Mouse (Mus musculus) cortical plate, adult 2 months (tissue): ENCODE data around the gene Idnk. TPM values are rescaled to one million over a fixed set of nuclear protein-coding genes. Genes with fewer than 3 reads are reported as not detected.
A peak's percentile ranks its signal among the peaks of the same experiment; 100 is the strongest.

Source experiments
- H3K27ac ChIP-seq: fragments of 200-500 bp; 2 replicates; pipeline ENCODE4 v1.5.1; 2012; ENCODE audit warnings: low read length, control low read depth, inconsistent platforms; ENCODE audit not compliant: insufficient read depth
- H3K4me1 ChIP-seq: fragments of 200-500 bp; 2 replicates; pipeline ENCODE4 v1.6.1; 2011; ENCODE audit warnings: low read length; ENCODE audit not compliant: control insufficient read depth, insufficient read depth
- H3K4me3 ChIP-seq: fragments of 200-500 bp; 2 replicates; pipeline ENCODE4 v1.5.1; 2011; ENCODE audit warnings: mild to moderate bottlenecking, low read length, control low read depth; ENCODE audit not compliant: insufficient read depth
- CTCF ChIP-seq: fragments of 200-500 bp; IDR thresholded peaks from 2 replicates; pipeline ENCODE4 v1.5.1; 2011; ENCODE audit warnings: mild to moderate bottlenecking, control low read depth, low read length; ENCODE audit not compliant: insufficient read depth; ENCODE audit errors: extremely low read depth
- POLR2A ChIP-seq: fragments of 200-500 bp; IDR thresholded peaks from 2 replicates; pipeline ENCODE4 v1.6.1; 2011; ENCODE audit warnings: mild to moderate bottlenecking, low read length, control low read depth; ENCODE audit not compliant: insufficient read depth; ENCODE audit errors: extremely low read depth
- polyA plus RNA-seq: library from polyadenylated mRNA; depleted of rRNA; stranded (reverse); fragments of >200 nt; gene quantifications from 2 replicates; pipeline ENCODE4 v1.2.3, GENCODE M21; 2012

The Idnk gene
- polyA plus RNA-seq, 1 experiment = 24.1 TPM

- Histone ChIP-seq H3K4me1 (0 out of 2 replicates have a peak, but pooled peaks cover 2% of the 10 kb centered on the region), H3K4me3 (no peak overlapping the region), H3K27ac (no peak overlapping the region)
- TF ChIP-seq POLR2A (no peak), CTCF (no peak)
Measured at GRCm38 (mm10) chr13:58124278-58124677, 33.2 kb upstream of the Idnk start.

GRCm38 (mm10) chr13:58124989-58125388 is 32.5 kb upstream of the Idnk start:
- Histone ChIP-seq H3K4me3 (no peak overlapping the region), H3K27ac (no peak overlapping the region), H3K4me1 (0 out of 2 replicates have a peak, but pooled peaks cover 2% of the 10 kb centered on the region)
- no peak for TF ChIP-seq POLR2A
- no peak for TF ChIP-seq CTCF

- Histone ChIP-seq H3K4me3 (peak overlapping the region; percentile 24; the same call in 1 of the 2 replicates), H3K4me1 (0 out of 2 replicates have a peak, but pooled peaks cover 2% of the 10 kb centered on the region), H3K27ac (no peak overlapping the region)
- TF ChIP-seq CTCF = peak; percentile 56
- TF ChIP-seq POLR2A = no peak
Measured at GRCm38 (mm10) chr13:58126126-58126525, 31.3 kb upstream of the Idnk start.

GRCm38 (mm10) chr13:58126862-58127765 is 30.3 kb upstream of the Idnk start:
- Histone ChIP-seq H3K4me3 (peak overlapping the region; percentile 84), H3K27ac (no peak overlapping the region), H3K4me1 (0 out of 2 replicates have a peak, but pooled peaks cover 2% of the 10 kb centered on the region)
- TF ChIP-seq POLR2A = no peak
- no peak for TF ChIP-seq CTCF

GRCm38 (mm10) chr13:58127766-58128361 is 29.6 kb upstream of the Idnk start:
- TF ChIP-seq POLR2A (no peak), CTCF (no peak)
- 0 out of 2 replicates have a peak, but pooled peaks cover 2% of the 10 kb centered on the region for H3K4me1 ChIP-seq
- peak overlapping the region; percentile 84 for H3K4me3 ChIP-seq

GRCm38 (mm10) chr13:58128396-58128767 is 29.1 kb upstream of the Idnk start, which contains the start of gene Hnrnpa0:
Hnrnpa0 (minus strand) TSS chr13:58128556.
- H3K27ac ChIP-seq = peak within 1 kb of the TSS; percentile 99
- TF ChIP-seq CTCF (no peak), POLR2A (peak; percentile 29; the same call in 1 of the 2 replicates)

More at GRCm38 (mm10) chr13:58127766-58128361, 29.6 kb upstream of the Idnk start:
- peak overlapping the region; percentile 99 for H3K27ac ChIP-seq

GRCm38 (mm10) chr13:58128768-58129671 is 28.4 kb upstream of the Idnk start:
- TF ChIP-seq CTCF (no peak), POLR2A (peak; percentile 84)
- peak overlapping the region; percentile 84 for H3K4me3 ChIP-seq
- peak overlapping the region; percentile 99 for H3K27ac ChIP-seq
- H3K4me1 ChIP-seq = 0 out of 2 replicates have a peak, but pooled peaks cover 2% of the 10 kb centered on the region

More at GRCm38 (mm10) chr13:58128396-58128767, 29.1 kb upstream of the Idnk start, which contains the start of gene Hnrnpa0:
- peak within 1 kb of the TSS; percentile 84 for H3K4me3 ChIP-seq
- 0 out of 2 replicates have a peak, but pooled peaks cover 2% of the 10 kb centered on the region for H3K4me1 ChIP-seq

- Histone ChIP-seq H3K4me3 (peak overlapping the region; percentile 84), H3K4me1 (0 out of 2 replicates have a peak, but pooled peaks cover 2% of the 10 kb centered on the region), H3K27ac (peak overlapping the region; percentile 88)
- TF ChIP-seq POLR2A (no peak), CTCF (no peak)
Measured at GRCm38 (mm10) chr13:58129687-58130246, 27.7 kb upstream of the Idnk start.
